Mouse (Mus musculus): ENCODE data around the gene Pacsin1. TPM values are rescaled to one million over a fixed set of nuclear protein-coding genes. Genes with fewer than 3 reads are reported as not detected.

The Pacsin1 gene
- polyA plus RNA-seq, 1 experiment from 2014 or later: 1.4 TPM

DNA sequence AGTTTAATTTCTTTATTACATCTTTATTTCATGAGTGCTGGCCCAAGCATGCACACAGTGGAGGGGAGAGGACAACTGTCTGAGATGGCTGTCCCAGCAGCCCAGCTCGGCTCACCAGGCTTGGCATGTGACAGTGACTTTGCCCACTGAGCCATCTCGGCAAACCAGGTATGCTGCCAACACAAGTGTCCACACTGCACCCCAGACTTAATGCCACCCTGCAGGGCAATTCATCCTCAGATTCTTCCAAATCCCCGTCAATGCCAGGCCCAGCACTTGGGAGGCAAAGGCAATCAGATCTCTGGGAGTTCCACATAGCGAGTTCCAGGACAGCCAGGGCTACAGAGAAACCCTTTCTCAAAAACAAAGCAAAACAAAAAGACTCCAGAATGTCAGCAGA, 42.3 kb upstream of the Pacsin1 start:
- Histone ChIP-seq H3K27ac (replicated peaks) (no peak overlapping the region), H3K4me2 (replicated peaks; ENCODE audit: low read depth) (no peak overlapping the region), H3K9ac (ENCODE audit: low read length) (no peak overlapping the region), H3K4me1 (replicated peaks; ENCODE audit: control insufficient read depth, insufficient read depth) (no peaks in the 10 kb centered on the region), H3K4me3 (ENCODE audit: low read depth, low read length) (no peak overlapping the region), H3K9me3 (ENCODE audit: control insufficient read depth, low read length) (no peaks in the 10 kb centered on the region), H3K27me3 (ENCODE audit: control insufficient read depth, insufficient read depth, low read length) (no peaks in the 10 kb centered on the region), H3K36me3 (ENCODE audit: control insufficient read depth, insufficient read depth, low read length) (no peaks in the 10 kb centered on the region; the same call in 1 of the 2 replicates)
- TF ChIP-seq EP300 (optimal IDR thresholded peaks at IDR 0.05) (no peak), CTCF (IDR thresholded peaks at IDR 0.05; ENCODE audit: low read depth) (no peak)
- ATAC-seq (ENCODE audit: low FRiP score, low TSS enrichment) (no peak), DNase-seq (ENCODE audit: low spot score) (no peak)
- WGBS: 75% methylated on average over 4 of the region's 4 CpGs

- Histone ChIP-seq H3K27me3 (ENCODE audit: control insufficient read depth, insufficient read depth, low read length) (no peaks in the 10 kb centered on the region), H3K4me2 (replicated peaks; ENCODE audit: low read depth) (no peak overlapping the region)
- WGBS: 76% methylated on average over 7 of the region's 7 CpGs
These were observed 39.9 kb upstream of the Pacsin1 start for GRCm38 (mm10) chr17:27615388-27615787.

GRCm38 (mm10) chr17:27621161-27621560, 34.1 kb upstream of the Pacsin1 start:
- H3K4me1 ChIP-seq (replicated peaks; ENCODE audit: control insufficient read depth, insufficient read depth): peaks cover 3% of the 10 kb centered on the region; the same call in 1 of the 2 replicates
- peak overlapping the region; percentile 96; the same call in 1 of the 2 replicates for H3K9ac ChIP-seq (ENCODE audit: low read length)
- DNase-seq (ENCODE audit: low spot score) (no peak), ATAC-seq (ENCODE audit: low FRiP score, low TSS enrichment) (no peak)
- peak overlapping the region; percentile 95; the same call in 1 of the 2 replicates for H3K4me3 ChIP-seq (ENCODE audit: low read depth, low read length)
- no peaks in the 10 kb centered on the region for H3K9me3 ChIP-seq (ENCODE audit: control insufficient read depth, low read length)
- H3K27me3 ChIP-seq (ENCODE audit: control insufficient read depth, insufficient read depth, low read length): no peaks in the 10 kb centered on the region
- no peak overlapping the region for H3K27ac ChIP-seq (replicated peaks)
- TF ChIP-seq CTCF (IDR thresholded peaks at IDR 0.05; ENCODE audit: low read depth): no peak
- TF ChIP-seq EP300 (optimal IDR thresholded peaks at IDR 0.05): no peak
- 43% methylated on average over 8 of the region's 8 CpGs for WGBS
- peak overlapping the region; percentile 78 for H3K4me2 ChIP-seq (replicated peaks; ENCODE audit: low read depth)
- no peaks in the 10 kb centered on the region for H3K36me3 ChIP-seq (ENCODE audit: control insufficient read depth, insufficient read depth, low read length)

More at GRCm38 (mm10) chr17:27615388-27615787, 39.9 kb upstream of the Pacsin1 start:
- Histone ChIP-seq H3K4me1 (replicated peaks; ENCODE audit: control insufficient read depth, insufficient read depth) (no peaks in the 10 kb centered on the region), H3K9me3 (ENCODE audit: control insufficient read depth, low read length) (no peaks in the 10 kb centered on the region), H3K36me3 (ENCODE audit: control insufficient read depth, insufficient read depth, low read length) (no peaks in the 10 kb centered on the region), H3K9ac (ENCODE audit: low read length) (no peak overlapping the region), H3K27ac (replicated peaks) (no peak overlapping the region), H3K4me3 (ENCODE audit: low read depth, low read length) (no peak overlapping the region)
- TF ChIP-seq CTCF (IDR thresholded peaks at IDR 0.05; ENCODE audit: low read depth): no peak
- TF ChIP-seq EP300 (optimal IDR thresholded peaks at IDR 0.05): no peak
- DNase-seq (ENCODE audit: low spot score) (no peak), ATAC-seq (ENCODE audit: low FRiP score, low TSS enrichment) (no peak)

- Histone ChIP-seq H3K36me3 (ENCODE audit: control insufficient read depth, insufficient read depth, low read length) (no peaks in the 10 kb centered on the region), H3K9me3 (ENCODE audit: control insufficient read depth, low read length) (no peaks in the 10 kb centered on the region), H3K9ac (ENCODE audit: low read length) (peak overlapping the region; percentile 96), H3K4me1 (replicated peaks; ENCODE audit: control insufficient read depth, insufficient read depth) (peaks cover 3% of the 10 kb centered on the region; the same call in 1 of the 2 replicates), H3K27me3 (ENCODE audit: control insufficient read depth, insufficient read depth, low read length) (no peaks in the 10 kb centered on the region), H3K27ac (replicated peaks) (peak overlapping the region; percentile 93; the same call in 1 of the 2 replicates), H3K4me2 (replicated peaks; ENCODE audit: low read depth) (peak overlapping the region; percentile 78), H3K4me3 (ENCODE audit: low read depth, low read length) (peak overlapping the region; percentile 95)
- ATAC-seq (ENCODE audit: low FRiP score, low TSS enrichment) (no peak), DNase-seq (ENCODE audit: low spot score) (no peak)
- WGBS: 4% methylated on average over 23 of the region's 23 CpGs
- no peak for TF ChIP-seq EP300 (optimal IDR thresholded peaks at IDR 0.05)
- TF ChIP-seq CTCF (IDR thresholded peaks at IDR 0.05; ENCODE audit: low read depth): no peak
These were observed 33.4 kb upstream of the Pacsin1 start for GRCm38 (mm10) chr17:27621705-27622531.

DNA sequence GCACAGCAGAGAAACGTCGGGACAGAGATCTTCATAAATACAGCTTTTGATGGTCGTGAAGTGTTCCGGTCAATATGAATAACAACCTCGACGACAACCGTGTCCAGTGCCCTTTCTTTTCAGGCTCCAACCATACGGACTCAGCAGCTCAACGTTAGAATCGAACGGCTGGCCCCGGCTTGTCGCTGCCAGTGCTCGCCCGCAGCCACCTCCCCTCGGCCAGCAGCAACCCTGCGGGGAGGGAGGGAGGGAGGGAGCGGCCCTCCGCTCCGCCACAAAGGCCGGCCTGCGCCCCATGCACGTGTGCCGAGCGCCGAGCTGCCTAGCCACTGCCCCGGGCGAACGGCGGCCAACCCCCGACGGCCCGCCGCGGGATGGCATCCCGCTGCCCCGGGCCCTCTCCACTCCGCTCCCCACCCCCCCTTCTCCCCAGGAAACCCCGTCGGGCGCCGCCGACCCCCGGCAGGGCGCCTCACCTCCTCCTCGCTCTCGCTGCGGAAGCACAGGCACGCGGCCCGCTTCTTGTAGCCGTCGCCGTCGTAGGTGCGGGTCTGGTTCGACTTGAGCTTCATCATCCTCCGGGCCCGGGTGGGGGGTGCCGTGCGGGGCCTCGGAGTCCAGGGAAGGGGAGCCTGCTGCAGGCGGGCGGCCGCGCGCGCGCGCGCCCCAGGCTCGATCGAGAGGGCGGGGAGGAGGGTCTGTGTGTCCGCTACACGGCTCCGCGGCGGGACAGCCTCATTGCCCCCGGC, 32.5 kb upstream of the Pacsin1 start:
- peak; percentile 81 for DNase-seq (ENCODE audit: low spot score)

More for the DNA sequence above, 32.5 kb upstream of the Pacsin1 start:
- no peaks in the 10 kb centered on the region for H3K9me3 ChIP-seq (ENCODE audit: control insufficient read depth, low read length)
- H3K4me3 ChIP-seq (ENCODE audit: low read depth, low read length): peak overlapping the region; percentile 95
- H3K9ac ChIP-seq (ENCODE audit: low read length): peak overlapping the region; percentile 96
- no peak for TF ChIP-seq CTCF (IDR thresholded peaks at IDR 0.05; ENCODE audit: low read depth)
- TF ChIP-seq EP300 (optimal IDR thresholded peaks at IDR 0.05): no peak
- H3K36me3 ChIP-seq (ENCODE audit: control insufficient read depth, insufficient read depth, low read length): no peaks in the 10 kb centered on the region
- H3K27me3 ChIP-seq (ENCODE audit: control insufficient read depth, insufficient read depth, low read length): no peaks in the 10 kb centered on the region
- H3K4me1 ChIP-seq (replicated peaks; ENCODE audit: control insufficient read depth, insufficient read depth): peaks cover 3% of the 10 kb centered on the region; the same call in 1 of the 2 replicates
- H3K4me2 ChIP-seq (replicated peaks; ENCODE audit: low read depth): peak overlapping the region; percentile 78
- under 1% methylated on average over 59 of the region's 80 CpGs for WGBS
- peak; percentile 73 for ATAC-seq (ENCODE audit: low FRiP score, low TSS enrichment)
- peak overlapping the region; percentile 93 for H3K27ac ChIP-seq (replicated peaks)

Measured in stomach, postnatal 0 days (tissue).